Mouse (Mus musculus) stomach, embryonic 15.5 days (tissue): Measurements from ENCODE around the gene Srrm4. TPM values are rescaled to one million over a fixed set of nuclear protein-coding genes. Genes with fewer than 3 reads are reported as not detected.

Experiments used
- ATAC-seq: fragments of 200-750 bp; cut with Nextera tagmentation; 2 replicates; pipeline ENCODE4 v1.8.0; 2017; ENCODE audit warnings: low read depth, moderate number of reproducible peaks, moderate TSS enrichment; ENCODE audit not compliant: insufficient read depth, low FRiP score
- H3K27ac ChIP-seq: fragments of 300-500 bp; sonication (generic); 2 replicates; pipeline ENCODE4 v1.5.1; 2015; ENCODE audit warnings: mild to moderate bottlenecking, inconsistent platforms
- H3K27me3 ChIP-seq: fragments of 300-500 bp; sonication (generic); replicated peaks from 2 replicates; pipeline ENCODE4 v1.6.1; 2015; ENCODE audit warnings: inconsistent platforms
- H3K36me3 ChIP-seq: fragments of 300-500 bp; sonication (generic); 2 replicates; pipeline ENCODE4 v1.6.1; 2015; ENCODE audit warnings: inconsistent platforms
- H3K4me1 ChIP-seq: fragments of 300-500 bp; sonication (generic); 2 replicates; pipeline ENCODE4 v1.6.1; 2015; ENCODE audit warnings: inconsistent platforms
- H3K4me2 ChIP-seq: fragments of 300-500 bp; sonication (generic); 2 replicates; pipeline ENCODE4 v1.6.1; 2015; ENCODE audit warnings: mild to moderate bottlenecking, inconsistent platforms
- H3K4me3 ChIP-seq: fragments of 300-500 bp; sonication (generic); replicated peaks from 2 replicates; pipeline ENCODE4 v1.5.1; 2015; ENCODE audit warnings: inconsistent platforms
- H3K9ac ChIP-seq: fragments of 300-500 bp; sonication (generic); 2 replicates; pipeline ENCODE4 v1.6.1; 2015; ENCODE audit warnings: inconsistent platforms
- H3K9me3 ChIP-seq: fragments of 300-500 bp; sonication (generic); 2 replicates; pipeline ENCODE4 v1.6.1; 2016; ENCODE audit warnings: inconsistent platforms
- WGBS: fragments of 180-500 bp; shearing (Covaris S2); methylation state at CpG from one replicate; pipeline ENCODE4 v1.1.7; 2015; 5-methylcytosine and 5-hydroxymethylcytosine counted together
- polyA plus RNA-seq: library from polyadenylated mRNA; unstranded; fragments of >200 nt; fragmentation: Nextera tagmentation; extraction: Ambion mirVana; gene quantifications from 2 replicates; pipeline ENCODE4 v1.2.1, GENCODE M21; 2015

Gene Srrm4
- polyA plus RNA-seq, 1 experiment from 2014 or later: 1.4 TPM

DNA sequence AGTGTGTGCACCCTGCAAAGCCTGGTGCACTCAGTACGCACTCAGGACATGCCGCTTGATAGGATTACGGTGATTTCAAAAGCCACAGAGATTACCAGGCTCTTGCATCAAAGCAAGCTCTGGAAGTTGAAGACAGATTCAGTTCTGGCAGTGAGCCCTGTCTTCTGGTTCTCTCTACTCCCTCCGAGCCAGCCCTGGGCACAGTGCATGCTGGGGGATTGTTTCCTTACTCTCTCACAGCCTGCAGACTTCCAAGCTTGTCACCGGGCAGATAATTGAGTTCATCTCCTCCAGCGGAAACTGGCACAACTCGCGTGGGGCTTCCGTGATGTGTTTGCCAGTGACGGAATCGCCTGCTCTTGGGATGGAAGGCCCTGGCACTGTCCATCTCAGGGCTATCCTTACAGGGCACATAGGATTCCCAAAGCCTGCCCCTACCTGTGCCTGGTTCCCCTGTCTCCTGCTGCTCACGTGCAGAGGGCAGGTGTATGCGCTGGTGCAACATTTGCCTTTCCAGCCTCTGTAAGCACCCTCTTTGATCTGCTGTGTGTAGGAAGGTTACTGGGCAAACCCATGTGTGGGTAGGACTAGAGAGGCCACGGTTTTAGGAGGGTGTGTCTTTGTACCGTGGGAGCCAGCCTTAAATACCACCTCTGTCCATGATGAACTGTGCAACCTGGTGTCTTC lies 201.6 kb downstream of the Srrm4 start:
- H3K9me3 ChIP-seq: no peaks in the 10 kb centered on the region
- WGBS: 58% methylated on average over 15 of the region's 15 CpGs
- no peaks in the 10 kb centered on the region for H3K4me1 ChIP-seq
- no peaks in the 10 kb centered on the region for H3K36me3 ChIP-seq
- H3K4me2 ChIP-seq: no peak overlapping the region
- H3K27me3 ChIP-seq: no peaks in the 10 kb centered on the region
- no peak for ATAC-seq
- no peak overlapping the region for H3K4me3 ChIP-seq
- no peak overlapping the region for H3K9ac ChIP-seq
- H3K27ac ChIP-seq: no peak overlapping the region

DNA sequence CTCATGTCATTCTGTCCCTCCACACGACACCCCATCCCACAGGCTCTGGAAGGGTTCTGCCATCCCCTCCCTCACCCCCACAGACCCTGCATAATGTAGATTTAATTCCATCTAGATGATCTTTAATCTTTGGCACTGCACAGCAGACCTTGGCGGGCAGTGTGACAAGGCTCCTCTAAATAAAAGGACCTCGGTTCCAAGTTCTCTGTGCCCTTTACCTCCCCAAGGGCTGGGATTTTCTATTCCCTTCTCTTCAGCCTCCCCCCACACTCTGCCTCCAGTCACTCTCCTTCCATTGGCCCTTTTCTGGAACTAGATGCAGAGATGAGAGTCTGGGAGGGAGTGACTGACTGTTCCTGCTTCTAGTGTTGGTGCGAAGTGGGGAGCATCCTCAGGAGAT lies 202.3 kb downstream of the Srrm4 start:
- H3K9ac ChIP-seq: no peak overlapping the region
- WGBS: 78% methylated on average over 4 of the region's 4 CpGs

More for the DNA sequence above, 202.3 kb downstream of the Srrm4 start:
- Histone ChIP-seq H3K27ac (no peak overlapping the region), H3K9me3 (no peaks in the 10 kb centered on the region), H3K4me3 (no peak overlapping the region), H3K4me1 (no peaks in the 10 kb centered on the region), H3K27me3 (no peaks in the 10 kb centered on the region), H3K4me2 (no peak overlapping the region), H3K36me3 (no peaks in the 10 kb centered on the region)
- no peak for ATAC-seq

Other genes with a start within 250 kb of the Srrm4 start
- 23.0 and 27.2 TPM in 2 replicates for gene Hspb8, start 169.0 kb downstream of the Srrm4 start, polyA plus RNA-seq